Mouse (Mus musculus): ENCODE measurements at regions not wholly inside any gene's neighbourhood (a gene's known extent, or its start where the extent isn't known, plus 50 kb on each side); places are given as distances from the start of the nearest gene placed in this dataset.

DNA sequence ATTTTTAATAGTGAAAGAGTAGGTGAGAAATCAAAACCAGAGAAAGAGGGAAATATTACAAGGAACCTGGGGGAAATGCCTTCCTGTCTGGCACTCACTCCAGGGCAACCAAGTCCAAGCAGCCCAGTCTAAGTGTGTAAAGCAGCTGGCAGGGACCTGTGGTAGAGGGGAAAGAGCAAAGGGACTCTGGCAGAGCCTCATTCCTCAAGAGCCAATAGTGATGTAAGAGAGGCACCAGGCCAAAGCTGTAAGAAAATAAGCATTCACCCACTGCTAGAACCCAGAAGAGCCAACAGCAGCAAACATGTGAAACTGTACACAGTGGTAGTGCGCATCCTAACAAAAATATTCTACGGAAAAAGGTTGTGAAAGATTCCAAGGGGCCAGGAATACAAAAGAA, 301.7 kb downstream of the Sox4 start:
- DNase-seq (ENCODE audit: low read depth, low spot score): no peak

- DNase-seq (ENCODE audit: low read depth, low spot score): no peak
These were observed 307.6 kb downstream of the Sox4 start for GRCm38 (mm10) chr13:28645881-28646280.

GRCm38 (mm10) chr13:28644846-28645574, 308.5 kb downstream of the Sox4 start:
- DNase-seq (ENCODE audit: low read depth, low spot score): no peak

GRCm38 (mm10) chr13:28640826-28641225, 312.7 kb downstream of the Sox4 start:
- peak; percentile 72 for DNase-seq (ENCODE audit: low read depth, low spot score)

DNA sequence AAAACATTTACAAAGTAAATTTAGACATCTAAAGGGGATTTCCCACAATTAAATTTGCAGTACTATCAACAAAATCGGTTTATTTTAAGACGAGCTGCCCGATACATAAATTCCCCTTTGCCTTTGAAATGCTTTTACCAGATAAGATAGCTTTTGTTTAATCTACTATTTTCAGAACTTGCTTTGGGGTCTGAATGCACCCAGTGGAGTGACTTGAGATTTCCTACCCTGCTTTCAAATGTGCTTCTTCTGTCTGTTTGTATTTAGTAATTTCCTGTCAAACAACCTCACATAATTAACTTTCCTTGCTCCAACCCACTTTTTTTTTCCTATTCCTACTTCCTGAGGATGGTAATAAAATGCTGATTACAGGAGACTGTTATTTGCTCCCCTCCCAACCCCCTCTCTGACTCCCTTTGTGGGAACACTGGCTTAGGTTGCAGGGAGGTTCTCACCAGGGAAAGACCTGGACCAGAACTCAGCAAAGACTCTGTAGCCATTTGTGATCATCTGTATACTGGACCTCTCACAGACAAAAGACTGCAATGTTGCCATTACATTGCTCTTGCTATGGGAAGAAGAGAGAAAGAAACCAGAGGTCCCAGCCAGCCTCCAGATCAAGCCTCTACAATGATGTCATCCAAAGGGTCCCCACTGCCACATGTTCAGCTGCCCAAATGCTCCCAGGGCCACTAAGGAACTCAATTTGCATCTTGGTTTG, 318.1 kb downstream of the Sox4 start:
- DNase-seq (ENCODE audit: low read depth, low spot score): peak; percentile 60

- peak; percentile 70 for DNase-seq (ENCODE audit: low read depth, low spot score)
These were observed 319.9 kb downstream of the Sox4 start for GRCm38 (mm10) chr13:28633541-28634041.

DNA sequence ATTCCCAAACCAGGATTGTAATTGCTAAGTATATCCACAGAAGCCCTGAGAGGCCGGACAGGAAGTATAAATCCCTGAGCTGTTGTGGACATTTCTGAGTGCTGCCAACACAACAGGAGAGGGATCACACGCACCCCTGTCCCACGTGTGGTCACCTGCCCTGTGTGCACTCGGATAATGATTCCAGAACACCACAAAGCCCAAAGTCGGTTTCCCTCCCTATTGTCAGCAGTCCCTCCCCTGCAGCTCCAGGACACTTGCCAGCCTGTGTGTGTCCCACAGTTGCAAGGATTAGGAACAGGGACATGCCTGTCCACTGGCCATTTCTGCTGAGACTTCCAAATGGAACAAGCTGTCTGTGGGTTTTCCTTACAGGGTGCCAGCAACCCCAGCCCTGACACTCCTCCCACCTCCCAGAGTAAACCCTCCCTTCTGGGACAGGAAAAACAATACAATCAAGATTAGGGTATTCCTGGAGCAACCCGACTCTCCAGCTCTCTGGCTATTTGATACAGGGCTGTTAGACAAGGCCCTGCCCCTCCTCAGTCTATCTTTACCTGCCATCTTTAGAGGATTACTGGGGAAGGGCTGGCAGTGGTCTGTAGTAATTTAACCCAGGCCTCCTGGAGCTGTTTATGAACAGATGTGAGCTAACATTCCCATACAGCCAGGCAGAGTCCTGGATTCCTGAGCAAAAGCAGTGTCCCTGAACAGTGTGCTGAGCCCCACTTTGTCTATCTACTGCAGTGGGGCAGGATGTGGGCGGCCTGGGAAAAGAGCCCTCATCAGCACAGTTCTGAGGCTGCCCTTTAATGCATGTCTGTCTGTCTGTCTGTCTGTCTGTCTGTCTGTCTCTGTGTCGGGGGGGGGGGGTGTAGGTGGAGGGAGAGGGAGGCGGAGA, 323.8 kb downstream of the Sox4 start:
- peak; percentile 81 for DNase-seq (ENCODE audit: low read depth, low spot score)

DNA sequence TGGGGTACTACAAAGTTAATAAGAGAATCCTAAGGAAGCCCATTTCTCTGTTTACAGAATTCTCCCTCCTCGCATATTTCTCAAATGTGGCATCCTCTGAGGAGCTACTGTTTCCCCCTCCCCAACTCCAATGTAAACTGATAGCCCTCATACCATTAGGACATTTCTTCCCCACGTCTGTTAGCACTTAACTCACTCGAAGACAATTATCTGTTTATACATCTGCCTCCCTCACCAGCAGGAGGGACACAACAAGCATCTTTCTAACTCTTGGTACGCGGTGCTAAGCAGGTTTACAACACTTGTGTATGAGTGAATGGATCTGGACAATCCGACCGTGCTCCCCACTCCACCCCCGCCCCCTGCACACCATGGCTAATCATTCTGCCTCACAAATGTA, 324.8 kb downstream of the Sox4 start:
- DNase-seq (ENCODE audit: low read depth, low spot score): no peak

DNA sequence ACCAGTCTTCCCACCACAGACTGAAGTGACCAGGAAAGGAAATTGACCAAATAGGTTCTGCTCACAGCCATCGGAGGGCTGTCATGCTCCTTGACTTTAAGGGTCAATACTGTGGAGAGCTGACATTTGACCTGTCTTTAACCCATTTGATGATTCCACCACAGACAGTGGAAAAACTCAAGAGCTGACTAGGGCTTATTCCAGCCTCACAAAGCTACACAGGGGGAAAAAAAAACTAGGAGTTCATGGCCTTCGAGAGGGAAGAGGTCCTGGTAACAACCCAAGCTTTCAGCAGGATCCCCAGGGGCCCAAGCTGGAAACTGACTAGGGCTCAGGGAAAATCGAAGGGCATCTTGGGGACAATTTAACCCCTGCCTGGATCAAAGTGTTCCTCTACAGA, 334.6 kb downstream of the Sox4 start:
- DNase-seq (ENCODE audit: low read depth, low spot score): no peak

- DNase-seq (ENCODE audit: low read depth, low spot score): no peak
These were observed 336.0 kb downstream of the Sox4 start for GRCm38 (mm10) chr13:28617503-28617902.

DNA sequence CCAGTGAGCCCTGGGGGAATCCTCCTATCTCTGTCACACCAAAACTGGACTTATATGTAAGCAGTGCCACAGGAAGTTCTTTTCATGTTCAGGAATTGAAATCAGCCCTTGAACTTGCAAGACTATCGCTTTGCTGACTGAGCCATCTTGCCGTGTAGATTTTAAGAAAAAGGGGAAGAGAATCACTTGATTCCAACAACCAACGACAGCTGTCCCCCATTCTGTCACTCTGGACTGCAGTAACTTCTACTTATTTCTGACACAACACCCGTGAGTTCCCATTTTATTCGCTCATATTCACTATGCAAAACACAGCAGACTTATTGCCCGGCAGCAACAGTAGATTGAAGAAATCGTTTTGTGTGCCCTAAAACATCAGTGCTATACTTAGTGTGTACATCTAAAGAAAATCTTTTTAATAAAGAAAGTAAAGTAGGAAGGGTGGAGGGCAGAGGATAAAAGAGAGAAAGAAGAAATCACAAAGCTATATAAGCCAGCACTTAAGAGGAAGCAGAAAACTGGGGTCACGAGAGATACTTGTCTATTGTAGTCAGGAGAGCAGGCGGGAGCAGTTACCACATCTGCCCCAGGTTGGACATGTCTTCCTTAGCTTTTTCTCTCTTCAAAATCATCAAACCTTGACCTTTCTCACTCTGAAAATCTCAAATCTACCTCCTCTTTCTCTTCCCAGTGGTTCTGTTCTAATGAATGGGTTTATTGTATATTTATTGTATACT, 336.7 kb downstream of the Sox4 start:
- no peak for DNase-seq (ENCODE audit: low read depth, low spot score)

GRCm38 (mm10) chr13:28607551-28608114, 345.9 kb downstream of the Sox4 start:
- no peak for DNase-seq (ENCODE audit: low read depth, low spot score)

- DNase-seq (ENCODE audit: low read depth, low spot score): no peak
These were observed 346.9 kb downstream of the Sox4 start for GRCm38 (mm10) chr13:28606651-28607050.

DNA sequence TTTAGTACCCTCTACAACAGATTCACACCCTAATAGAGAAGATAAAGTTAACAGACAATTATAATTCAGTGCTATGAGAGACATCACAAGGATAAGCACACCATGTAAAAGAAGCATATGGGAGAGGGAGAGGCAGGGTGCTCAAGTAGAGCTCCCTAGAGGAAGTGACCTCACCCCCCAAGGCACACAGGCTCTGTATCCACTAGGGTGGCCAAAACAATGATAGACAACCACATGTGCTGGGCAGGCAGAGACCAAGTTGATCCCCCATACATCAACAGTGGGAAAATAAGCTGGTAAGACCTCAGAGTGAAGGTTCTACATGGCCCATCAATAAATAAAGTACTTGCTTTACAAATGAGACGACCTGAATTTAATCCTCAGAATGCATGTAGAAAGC, 347.7 kb downstream of the Sox4 start:
- DNase-seq (ENCODE audit: low read depth, low spot score): no peak

- DNase-seq (ENCODE audit: low read depth, low spot score): no peak
These were observed 346.7 kb downstream of the Gm11361 start for GRCm38 (mm10) chr13:28604016-28604415.

DNA sequence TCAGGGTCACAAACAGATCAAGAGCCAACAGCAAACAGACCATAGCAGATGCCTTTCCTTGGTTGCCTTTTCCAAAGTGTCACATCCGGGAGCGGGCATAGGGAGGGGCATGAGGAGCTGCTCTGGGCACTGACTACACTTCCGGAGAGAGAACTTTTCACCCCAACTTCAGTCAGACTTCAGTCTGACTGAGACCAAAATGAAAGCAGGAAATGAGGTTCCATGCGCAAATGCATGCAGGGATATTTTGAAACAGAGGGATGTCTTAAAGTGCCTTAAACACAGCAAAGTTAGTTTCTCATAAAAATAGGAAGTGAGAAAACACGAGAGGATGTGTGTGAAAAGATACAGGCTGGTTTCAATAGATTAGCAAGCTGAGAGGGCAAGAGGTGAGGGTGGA, 343.5 kb downstream of the Gm11361 start:
- DNase-seq (ENCODE audit: low read depth, low spot score): no peak

GRCm38 (mm10) chr13:28596367-28596766, 339.0 kb downstream of the Gm11361 start:
- DNase-seq (ENCODE audit: low read depth, low spot score): no peak

- DNase-seq (ENCODE audit: low read depth, low spot score): no peak
These were observed 334.8 kb downstream of the Gm11361 start for GRCm38 (mm10) chr13:28592176-28592575.

- DNase-seq (ENCODE audit: low read depth, low spot score): no peak
These were observed 330.6 kb downstream of the Gm11361 start for GRCm38 (mm10) chr13:28587977-28588376.

- no peak for DNase-seq (ENCODE audit: low read depth, low spot score)
These were observed 329.4 kb downstream of the Gm11361 start for GRCm38 (mm10) chr13:28586693-28587092.

DNA sequence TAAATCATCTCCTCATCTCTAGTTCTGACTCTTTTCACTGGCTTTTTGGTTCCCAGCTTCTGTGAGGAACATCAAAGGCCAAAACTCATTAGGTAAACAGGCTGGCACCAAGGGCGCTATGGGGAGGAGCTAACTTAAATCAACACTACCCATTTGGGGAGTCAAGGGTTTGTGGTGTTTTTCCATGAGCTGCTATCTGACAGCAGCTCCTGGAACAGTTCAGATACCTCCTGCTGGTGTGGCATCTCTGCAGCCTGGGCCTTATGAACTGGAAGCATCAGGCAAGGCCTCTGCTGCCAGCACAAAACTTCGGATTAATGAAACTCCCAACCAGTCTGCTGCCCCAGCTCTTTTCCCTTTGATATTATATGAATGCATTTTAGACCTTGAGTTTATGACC, 328.8 kb downstream of the Gm11361 start:
- DNase-seq (ENCODE audit: low read depth, low spot score): no peak

All from forelimb bud, embryonic 11.5 days (tissue).